Mouse (Mus musculus) G1E (cell line): Measurements from ENCODE around the gene Olfr455. TPM values are rescaled to one million over a fixed set of nuclear protein-coding genes. Genes with fewer than 3 reads are reported as not detected.

Experiments
- ATAC-seq: 2 replicates; pipeline ENCODE4 v1.8.0; 2016; ENCODE audit warnings: mild to moderate bottlenecking; ENCODE audit not compliant: insufficient number of reproducible peaks, poor library complexity, low FRiP score, severe bottlenecking; ENCODE audit errors: extremely low read depth
- DNase-seq: peaks from one replicate; pipeline ENCODE4 v3.0.0; 2012; ENCODE audit warnings: low spot score
- H3K27me3 ChIP-seq: 2 replicates; pipeline ENCODE4 v1.6.1; 2012; ENCODE audit warnings: mild to moderate bottlenecking, low read length, inconsistent platforms; ENCODE audit not compliant: insufficient read depth
- H3K36me3 ChIP-seq: replicated peaks from 2 replicates; pipeline ENCODE3; 2012; ENCODE audit warnings: mild to moderate bottlenecking, inconsistent platforms
- H3K4me1 ChIP-seq: 2 replicates; pipeline ENCODE4 v1.6.1; 2012; ENCODE audit warnings: low read depth, low read length, inconsistent platforms, mixed read lengths; ENCODE audit not compliant: insufficient read depth
- H3K4me3 ChIP-seq: 2 replicates; pipeline ENCODE4 v1.5.1; 2012; ENCODE audit warnings: low read depth, mild to moderate bottlenecking, inconsistent platforms, low read length, moderate library complexity, mixed read lengths
- H3K9me3 ChIP-seq: replicated peaks from 2 replicates; pipeline ENCODE4 v1.6.1; 2012; ENCODE audit warnings: inconsistent platforms
- CTCF ChIP-seq: IDR thresholded peaks from 2 replicates; pipeline ENCODE4 v1.5.1; 2012; ENCODE audit warnings: low read depth, low read length, inconsistent platforms, mixed read lengths
- GATA1 ChIP-seq: IDR thresholded peaks from 2 replicates; pipeline ENCODE4 v1.6.1; 2012; ENCODE audit warnings: borderline replicate concordance, low read length, inconsistent platforms, mixed read lengths
- GATA2 ChIP-seq: IDR thresholded peaks from 2 replicates; pipeline ENCODE4 v1.6.1; 2012; ENCODE audit warnings: low read depth, low read length, inconsistent platforms, borderline replicate concordance
- POLR2AphosphoS5 ChIP-seq: IDR thresholded peaks from 2 replicates; pipeline ENCODE4 v1.6.1; 2012; ENCODE audit warnings: low read depth, low read length, inconsistent platforms; ENCODE audit not compliant: insufficient replicate concordance
- TAL1 ChIP-seq: conservative IDR thresholded peaks from 2 replicates; pipeline ENCODE4 v1.6.1; 2012; ENCODE audit warnings: low read depth, low read length, inconsistent platforms, mixed read lengths
- polyA plus RNA-seq: library from polyadenylated mRNA; stranded (reverse); fragments of >175 nt; gene quantifications from 2 replicates; pipeline ENCODE4 v1.2.3, GENCODE M21; 2012
- total RNA-seq, 2 experiments: library from RNA; stranded (forward) in 1 of 2; stranded (reverse) in 1 of 2; fragments of 200-1000 nt in 1 of 2; fragments of >200 nt in 1 of 2; fragmentation: Nextera tagmentation in 1 of 2; gene quantifications; 2 replicates each; pipeline ENCODE4 v1.2.3; 2014 to 2017

Olfr455 gene
- total and polyA plus RNA-seq, 3 experiments: not detected

- ATAC-seq (no peak), DNase-seq (no peak)
- Histone ChIP-seq H3K36me3 (no peaks in the 10 kb centered on the region), H3K27me3 (no peaks in the 10 kb centered on the region), H3K4me3 (no peak overlapping the region), H3K4me1 (no peaks in the 10 kb centered on the region), H3K9me3 (no peaks in the 10 kb centered on the region)
- no peak for TF ChIP-seq POLR2AphosphoS5
- no peak for TF ChIP-seq CTCF
- no peak for TF ChIP-seq TAL1
- no peak for TF ChIP-seq GATA2
- no peak for TF ChIP-seq GATA1
Measured at GRCm38 (mm10) chr6:42503478-42503877, 43.9 kb downstream of the Olfr455 start.

- TF ChIP-seq CTCF: no peak
- TF ChIP-seq GATA2: no peak
- TF ChIP-seq TAL1: no peak
- TF ChIP-seq GATA1: no peak
- no peak for TF ChIP-seq POLR2AphosphoS5
- Histone ChIP-seq H3K9me3 (no peaks in the 10 kb centered on the region), H3K4me1 (no peaks in the 10 kb centered on the region), H3K36me3 (no peaks in the 10 kb centered on the region), H3K4me3 (no peak overlapping the region), H3K27me3 (no peaks in the 10 kb centered on the region)
- no peak for ATAC-seq
- DNase-seq: no peak
Measured at GRCm38 (mm10) chr6:42489731-42490130, 57.7 kb downstream of the Olfr455 start.

- ATAC-seq (no peak), DNase-seq (no peak)
- no peaks in the 10 kb centered on the region for H3K4me1 ChIP-seq
- no peaks in the 10 kb centered on the region for H3K9me3 ChIP-seq
- no peak within 1 kb of the TSS for H3K4me3 ChIP-seq
- no peaks in the 10 kb centered on the region for H3K27me3 ChIP-seq
- no peak for TF ChIP-seq CTCF
- no peak for TF ChIP-seq TAL1
- no peak for TF ChIP-seq POLR2AphosphoS5
- TF ChIP-seq GATA2: no peak
- TF ChIP-seq GATA1: no peak
- no peaks in the 10 kb centered on the region for H3K36me3 ChIP-seq
Measured at GRCm38 (mm10) chr6:42487114-42487513, 60.3 kb downstream of the Olfr455 start, which contains the start of gene Olfr456. Olfr456 (minus strand) TSS chr6:42487214.

Other genes with a start within 250 kb of the Olfr455 start
- gene Fam131b, start 222.9 kb downstream of the Olfr455 start, total RNA-seq (2014; fragmentation: Nextera tagmentation): not detected in 2 replicates
- gene Fam131b, start 222.9 kb downstream of the Olfr455 start, total RNA-seq (2017): 0.05 TPM in 1 of 2 replicates, not detected in the other
- 0.01 TPM in 1 of 2 replicates, not detected in the other for gene Fam131b, start 222.9 kb downstream of the Olfr455 start, polyA plus RNA-seq
- 70.2 and 70.3 TPM in 2 replicates for gene Zyx, start 198.0 kb downstream of the Olfr455 start, total RNA-seq (2014; fragmentation: Nextera tagmentation)
- gene Zyx, start 198.0 kb downstream of the Olfr455 start, total RNA-seq (2017): 14.8 and 19.1 TPM in 2 replicates
- 319 and 320 TPM in 2 replicates for gene Zyx, start 198.0 kb downstream of the Olfr455 start, polyA plus RNA-seq
- not detected in 2 replicates for gene Epha1, start 174.3 kb downstream of the Olfr455 start, total RNA-seq (2014; fragmentation: Nextera tagmentation)
- 0.23 TPM in 1 of 2 replicates, not detected in the other for gene Epha1, start 174.3 kb downstream of the Olfr455 start, total RNA-seq (2017)
- gene Epha1, start 174.3 kb downstream of the Olfr455 start, polyA plus RNA-seq: not detected in 2 replicates
- gene Tas2r143, start 147.3 kb downstream of the Olfr455 start, total RNA-seq (2014; fragmentation: Nextera tagmentation): not detected in 2 replicates
- 0.22 and 0.23 TPM in 2 replicates for gene Tas2r143, start 147.3 kb downstream of the Olfr455 start, total RNA-seq (2017)
- not detected in 2 replicates for gene Tas2r143, start 147.3 kb downstream of the Olfr455 start, polyA plus RNA-seq
- gene Tas2r135, start 142.2 kb downstream of the Olfr455 start, total RNA-seq (2014; fragmentation: Nextera tagmentation): not detected in 2 replicates
- gene Tas2r135, start 142.2 kb downstream of the Olfr455 start, total RNA-seq (2017): 0.27 TPM in 1 of 2 replicates, not detected in the other
- not detected in 2 replicates for gene Tas2r135, start 142.2 kb downstream of the Olfr455 start, polyA plus RNA-seq
- not detected in 2 replicates for gene Tas2r126, start 113.1 kb downstream of the Olfr455 start, total RNA-seq (2014; fragmentation: Nextera tagmentation)
- not detected in 2 replicates for gene Tas2r126, start 113.1 kb downstream of the Olfr455 start, total RNA-seq (2017)
- gene Tas2r126, start 113.1 kb downstream of the Olfr455 start, polyA plus RNA-seq: not detected in 2 replicates
- not detected in 2 replicates for gene Olfr458, start 82.4 kb downstream of the Olfr455 start, total RNA-seq (2014; fragmentation: Nextera tagmentation)
- 0.05 and 0.17 TPM in 2 replicates for gene Olfr458, start 82.4 kb downstream of the Olfr455 start, total RNA-seq (2017)
- not detected in 2 replicates for gene Olfr458, start 82.4 kb downstream of the Olfr455 start, polyA plus RNA-seq
- not detected in 2 replicates for gene Olfr457, start 71.3 kb downstream of the Olfr455 start, total RNA-seq (2014; fragmentation: Nextera tagmentation)
- 0.11 TPM in 1 of 2 replicates, not detected in the other for gene Olfr457, start 71.3 kb downstream of the Olfr455 start, total RNA-seq (2017)
- not detected in 2 replicates for gene Olfr457, start 71.3 kb downstream of the Olfr455 start, polyA plus RNA-seq
- not detected in 2 replicates for gene Olfr456, start 60.4 kb downstream of the Olfr455 start, total RNA-seq (2014; fragmentation: Nextera tagmentation)
- not detected in 2 replicates for gene Olfr456, start 60.4 kb downstream of the Olfr455 start, total RNA-seq (2017)
- not detected in 2 replicates for gene Olfr456, start 60.4 kb downstream of the Olfr455 start, polyA plus RNA-seq
- not detected in 2 replicates for gene Tcaf3, start 50.1 kb upstream of the Olfr455 start, total RNA-seq (2014; fragmentation: Nextera tagmentation)
- gene Tcaf3, start 50.1 kb upstream of the Olfr455 start, total RNA-seq (2017): 0.16 and 0.46 TPM in 2 replicates
- gene Tcaf3, start 50.1 kb upstream of the Olfr455 start, polyA plus RNA-seq: not detected in 2 replicates
- not detected in 2 replicates for gene Tcaf2, start 97.7 kb upstream of the Olfr455 start, total RNA-seq (2014; fragmentation: Nextera tagmentation)
- gene Tcaf2, start 97.7 kb upstream of the Olfr455 start, total RNA-seq (2017): 0.11 TPM in 1 of 2 replicates, not detected in the other
- not detected in 2 replicates for gene Tcaf2, start 97.7 kb upstream of the Olfr455 start, polyA plus RNA-seq
- gene Tcaf1, start 162.5 kb upstream of the Olfr455 start, total RNA-seq (2014; fragmentation: Nextera tagmentation): not detected in 2 replicates
- gene Tcaf1, start 162.5 kb upstream of the Olfr455 start, total RNA-seq (2017): 0.12 and 0.33 TPM in 2 replicates
- gene Tcaf1, start 162.5 kb upstream of the Olfr455 start, polyA plus RNA-seq: not detected in 2 replicates
- gene Olfr453, start 191.8 kb upstream of the Olfr455 start, total RNA-seq (2014; fragmentation: Nextera tagmentation): not detected in 2 replicates
- 0.11 and 0.12 TPM in 2 replicates for gene Olfr453, start 191.8 kb upstream of the Olfr455 start, total RNA-seq (2017)
- not detected in 2 replicates for gene Olfr453, start 191.8 kb upstream of the Olfr455 start, polyA plus RNA-seq
- not detected in 2 replicates for gene Olfr38, start 208.8 kb upstream of the Olfr455 start, total RNA-seq (2014; fragmentation: Nextera tagmentation)
- gene Olfr38, start 208.8 kb upstream of the Olfr455 start, total RNA-seq (2017): 0.17 and 0.22 TPM in 2 replicates
- gene Olfr38, start 208.8 kb upstream of the Olfr455 start, polyA plus RNA-seq: not detected in 2 replicates
- gene Olfr452, start 237.5 kb upstream of the Olfr455 start, total RNA-seq (2014; fragmentation: Nextera tagmentation): not detected in 2 replicates
- gene Olfr452, start 237.5 kb upstream of the Olfr455 start, total RNA-seq (2017): 0.27 TPM in 1 of 2 replicates, not detected in the other
- gene Olfr452, start 237.5 kb upstream of the Olfr455 start, polyA plus RNA-seq: not detected in 2 replicates